Mouse (Mus musculus): ENCODE results near the gene Gnao1. TPM values are rescaled to one million over a fixed set of nuclear protein-coding genes. Genes with fewer than 3 reads are reported as not detected.

The Gnao1 gene
- total RNA-seq, 2 experiments from 2014 or later, result 51.9 to 69.8 TPM

GRCm38 (mm10) chr8:93984731-93985130, 175.0 kb downstream of the Gnao1 start:
- no peak for DNase-seq (ENCODE audit: low spot score in 2 of 2)

GRCm38 (mm10) chr8:93989739-93990138, 180.0 kb downstream of the Gnao1 start:
- DNase-seq (ENCODE audit: low spot score in 2 of 2), result no peak

GRCm38 (mm10) chr8:93998961-93999360, 189.2 kb downstream of the Gnao1 start:
- DNase-seq (ENCODE audit: low spot score in 2 of 2), result no peak

- no peak for DNase-seq (ENCODE audit: low spot score in 2 of 2)
Observed at GRCm38 (mm10) chr8:94004139-94004538, 194.4 kb downstream of the Gnao1 start.

GRCm38 (mm10) chr8:94009243-94009845, 199.6 kb downstream of the Gnao1 start:
- DNase-seq (ENCODE audit: low spot score in 2 of 2), result no peak

- DNase-seq (ENCODE audit: low spot score in 2 of 2), result no peak
Observed at GRCm38 (mm10) chr8:94010101-94010705, 200.4 kb downstream of the Gnao1 start.

- no peak for DNase-seq (ENCODE audit: low spot score in 2 of 2)
Observed at GRCm38 (mm10) chr8:94011076-94012012, 201.6 kb downstream of the Gnao1 start.

GRCm38 (mm10) chr8:94012013-94012951, 202.5 kb downstream of the Gnao1 start, which contains the start of gene Amfr:
TSS of gene Amfr (minus strand) at chr8:94012842.
- DNase-seq (ENCODE audit: low spot score in 2 of 2), result peak; percentile 28 to 61

- DNase-seq (ENCODE audit: low spot score in 2 of 2), result no peak
Observed at GRCm38 (mm10) chr8:94013026-94013612, 203.4 kb downstream of the Gnao1 start.

Small RNA genes lying within 50 kb of the gene (microRNA-seq; reads per million reads assigned to microRNA genes)
- gene Gm24159, result not detected

Other genes with a start within 250 kb of the Gnao1 start
- gene Amfr, start 202.9 kb downstream of the Gnao1 start, total RNA-seq (2021), result 100 to 1,000 TPM; 142 to 152 TPM
- 10 to 100 TPM; 61.4 to 63.6 TPM for gene Nudt21, start 227.1 kb downstream of the Gnao1 start, total RNA-seq (2021)
- 10 to 100 TPM; 12.1 to 14.8 TPM for gene Ogfod1, start 227.2 kb downstream of the Gnao1 start, total RNA-seq (2021)